Mouse (Mus musculus) hindbrain, embryonic 14.5 days (tissue): Measurements from ENCODE around the gene Tdgf1. TPM values are rescaled to one million over a fixed set of nuclear protein-coding genes. Genes with fewer than 3 reads are reported as not detected.
A peak's percentile ranks its signal among the peaks of the same experiment; 100 is the strongest.

Source experiments
- ATAC-seq: fragments of 200-750 bp; cut with Nextera tagmentation; 2 replicates; pipeline ENCODE4 v1.8.0; 2017; ENCODE audit warnings: moderate number of reproducible peaks, mild to moderate bottlenecking, moderate TSS enrichment, moderate library complexity; ENCODE audit not compliant: low FRiP score
- DNase-seq: peaks from one replicate; pipeline ENCODE4 v3.0.0-alpha.2; 2015; ENCODE audit warnings: low spot score
- H3K27ac ChIP-seq: fragments of 300-500 bp; sonication (generic); 2 replicates; pipeline ENCODE4 v1.5.1; 2014; ENCODE audit warnings: mild to moderate bottlenecking, moderate library complexity
- H3K27me3 ChIP-seq: fragments of 300-500 bp; sonication (generic); 2 replicates; pipeline ENCODE4 v1.6.1; 2014; ENCODE audit warnings: mild to moderate bottlenecking, low read length, mixed read lengths; ENCODE audit not compliant: control insufficient read depth, insufficient read depth
- H3K36me3 ChIP-seq: fragments of 300-500 bp; sonication (generic); replicated peaks from 2 replicates; pipeline ENCODE4 v1.6.1; 2014; ENCODE audit not compliant: control insufficient read depth, insufficient read depth
- H3K4me1 ChIP-seq: fragments of 300-500 bp; sonication (generic); replicated peaks from 2 replicates; pipeline ENCODE4 v1.6.1; 2014; ENCODE audit warnings: antibody characterized with exemption, low read length, mixed read lengths; ENCODE audit not compliant: control insufficient read depth, insufficient read depth
- H3K4me2 ChIP-seq: fragments of 300-500 bp; sonication (generic); replicated peaks from 2 replicates; pipeline ENCODE4 v1.6.1; 2014; ENCODE audit warnings: mild to moderate bottlenecking, moderate library complexity
- H3K4me3 ChIP-seq: fragments of 300-500 bp; sonication (generic); replicated peaks from 2 replicates; pipeline ENCODE4 v1.5.1; 2014; ENCODE audit warnings: mild to moderate bottlenecking, low read length
- H3K9ac ChIP-seq: fragments of 300-500 bp; sonication (generic); 2 replicates; pipeline ENCODE4 v1.6.1; 2014
- H3K9me3 ChIP-seq: fragments of 300-500 bp; sonication (generic); 2 replicates; pipeline ENCODE4 v1.6.1; 2016; ENCODE audit warnings: low read length; ENCODE audit not compliant: control insufficient read depth
- WGBS: fragments of 180-500 bp; shearing (Covaris S2); extraction: QIAGEN DNeasy Blood & Tissue Kit; methylation state at CpG from one replicate; pipeline ENCODE4 v1.1.7; 2014; 5-methylcytosine and 5-hydroxymethylcytosine counted together
- polyA plus RNA-seq: library from polyadenylated mRNA; unstranded; fragments of >200 nt; fragmentation: Nextera tagmentation; extraction: Ambion mirVana; gene quantifications from 2 replicates; pipeline ENCODE4 v1.2.1, GENCODE M21; 2014

The Tdgf1 gene
- polyA plus RNA-seq = 0.14 and 0.40 TPM in 2 replicates

- Histone ChIP-seq H3K4me2 (peak within 1 kb of the TSS; percentile 21), H3K27me3 (peaks cover 33% of the 10 kb centered on the region), H3K4me1 (peaks cover 4% of the 10 kb centered on the region; the same call in 1 of the 2 replicates), H3K36me3 (no peaks in the 10 kb centered on the region), H3K27ac (no peak within 1 kb of the TSS), H3K9me3 (no peaks in the 10 kb centered on the region), H3K9ac (no peak within 1 kb of the TSS), H3K4me3 (no peak within 1 kb of the TSS)
- WGBS = 15% methylated on average over 11 of the region's 11 CpGs
- no peak for DNase-seq
- no peak for ATAC-seq
Measured at GRCm38 (mm10) chr9:110945926-110946325, at the start of gene Tdgf1. TSS of gene Tdgf1 (minus strand) at chr9:110946158.

DNA sequence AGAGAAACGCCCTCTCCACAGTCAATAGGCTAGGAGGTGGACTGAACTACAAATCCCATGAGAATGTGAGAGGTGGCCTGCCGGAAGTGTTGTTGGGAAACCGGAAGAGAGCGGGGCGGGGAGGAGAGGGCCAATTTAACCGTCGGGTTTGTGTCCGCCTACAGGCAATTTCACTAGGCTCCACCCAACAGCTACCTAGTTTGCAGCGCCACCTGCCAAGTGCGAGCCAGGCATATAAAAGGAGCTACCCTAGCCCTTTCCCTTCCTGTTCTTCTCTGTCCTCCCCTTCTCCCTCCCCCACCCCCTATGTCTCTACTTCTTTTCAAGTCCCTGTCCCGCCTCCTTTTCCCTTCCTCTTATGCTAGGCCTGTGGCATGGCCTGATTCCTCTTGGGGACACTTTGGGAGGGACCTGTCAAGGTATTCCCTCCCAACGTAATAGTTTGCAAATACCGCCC lies 48.8 kb upstream of the Tdgf1 start:
- 9% methylated on average over 13 of the region's 13 CpGs for WGBS
- H3K9ac ChIP-seq = peak overlapping the region; percentile 36; the same call in 1 of the 2 replicates
- H3K27ac ChIP-seq = peak overlapping the region; percentile 66; the same call in 1 of the 2 replicates

DNA sequence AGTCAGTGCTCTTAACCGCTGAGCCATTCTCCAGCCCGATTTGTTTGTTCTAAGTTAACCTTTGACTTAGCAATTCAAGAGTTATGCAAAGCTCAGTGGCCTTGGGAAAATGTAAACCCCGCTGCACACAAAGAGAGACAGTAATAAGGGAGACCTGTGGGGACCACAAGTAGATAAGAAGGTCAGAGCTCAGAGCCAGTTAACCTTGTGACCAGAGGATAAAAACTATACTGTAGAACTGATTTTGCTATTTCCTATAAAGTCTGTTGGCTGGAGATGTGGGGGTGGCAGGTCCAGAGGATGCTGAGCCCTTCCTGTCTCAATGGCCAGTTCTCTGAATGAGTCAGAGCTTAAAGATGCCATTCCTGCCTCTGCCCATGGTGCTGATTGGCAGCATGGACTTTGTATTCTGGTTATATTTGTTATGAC lies 47.3 kb upstream of the Tdgf1 start:
- H3K4me3 ChIP-seq = no peak overlapping the region
- H3K36me3 ChIP-seq = no peaks in the 10 kb centered on the region
- no peaks in the 10 kb centered on the region for H3K27me3 ChIP-seq
- H3K4me2 ChIP-seq = no peak overlapping the region
- H3K9ac ChIP-seq = no peak overlapping the region
- H3K4me1 ChIP-seq = no peaks in the 10 kb centered on the region
- no peaks in the 10 kb centered on the region for H3K9me3 ChIP-seq
- WGBS = 46% methylated on average over 3 of the region's 3 CpGs
- no peak for ATAC-seq
- H3K27ac ChIP-seq = no peak overlapping the region
- DNase-seq = no peak

More for the DNA sequence above, 48.8 kb upstream of the Tdgf1 start:
- Histone ChIP-seq H3K27me3 (no peaks in the 10 kb centered on the region), H3K4me3 (peak overlapping the region; percentile 35), H3K4me2 (peak overlapping the region; percentile 51), H3K36me3 (no peaks in the 10 kb centered on the region), H3K9me3 (no peaks in the 10 kb centered on the region), H3K4me1 (no peaks in the 10 kb centered on the region)
- peak; percentile 83 for DNase-seq
- peak; percentile 84; the same call in 1 of the 2 replicates for ATAC-seq

DNA sequence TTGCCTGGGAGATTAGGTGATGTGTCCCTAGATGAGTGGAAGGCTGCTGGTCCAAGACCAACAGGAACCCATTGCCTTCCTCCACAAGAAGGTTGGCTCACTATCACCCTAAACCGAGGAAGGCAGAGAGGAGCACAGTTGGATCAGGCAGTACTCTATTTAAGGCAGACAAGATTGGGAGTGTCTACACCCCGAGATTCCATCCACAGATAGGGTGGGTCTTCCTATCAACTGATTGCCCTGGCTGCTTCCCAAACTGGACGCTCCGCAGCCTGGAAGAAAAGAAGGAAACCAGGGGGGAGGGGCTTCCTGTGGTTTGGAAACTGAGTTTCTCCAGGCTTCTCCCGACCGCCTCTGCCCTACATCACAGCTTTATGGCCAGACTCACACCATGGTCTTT lies 44.2 kb upstream of the Tdgf1 start, which contains the start of gene Rtp3:
TSS of gene Rtp3 (minus strand) at position 380 of the 400 bp plus-strand sequence.
- no peak for DNase-seq
- no peaks in the 10 kb centered on the region for H3K4me1 ChIP-seq
- H3K27me3 ChIP-seq = no peaks in the 10 kb centered on the region
- no peaks in the 10 kb centered on the region for H3K9me3 ChIP-seq
- no peaks in the 10 kb centered on the region for H3K36me3 ChIP-seq
- no peak within 1 kb of the TSS for H3K27ac ChIP-seq
- WGBS = 70% methylated on average over 6 of the region's 6 CpGs
- no peak for ATAC-seq
- H3K4me3 ChIP-seq = no peak within 1 kb of the TSS
- H3K4me2 ChIP-seq = no peak within 1 kb of the TSS
- H3K9ac ChIP-seq = no peak within 1 kb of the TSS

DNA sequence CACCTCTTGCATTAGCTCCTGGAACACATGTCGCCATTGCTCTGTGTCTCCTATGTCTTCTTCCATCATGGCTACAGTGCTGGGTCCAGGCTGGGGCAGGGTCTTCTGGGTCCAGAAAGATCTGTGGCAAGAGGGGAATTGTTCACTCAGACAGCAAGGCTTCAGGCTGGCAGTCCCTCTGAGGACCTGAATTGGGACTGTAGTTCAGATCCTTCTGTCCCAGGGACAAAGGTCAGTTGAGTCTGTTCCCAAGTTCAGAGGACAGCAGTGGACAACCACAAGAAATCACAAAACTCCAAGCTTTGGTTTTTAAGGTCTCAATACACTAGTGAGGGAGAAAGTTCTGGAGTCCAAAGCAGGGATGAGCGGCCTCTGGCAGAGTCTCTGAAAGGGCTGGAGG lies 43.6 kb upstream of the Tdgf1 start:
- no peak overlapping the region for H3K27ac ChIP-seq
- no peak overlapping the region for H3K4me3 ChIP-seq
- no peak overlapping the region for H3K4me2 ChIP-seq
- H3K27me3 ChIP-seq = no peaks in the 10 kb centered on the region
- DNase-seq (no peak), ATAC-seq (no peak)
- 88% methylated on average over 2 of the region's 2 CpGs for WGBS
- H3K4me1 ChIP-seq = no peaks in the 10 kb centered on the region
- H3K9me3 ChIP-seq = no peaks in the 10 kb centered on the region
- no peak overlapping the region for H3K9ac ChIP-seq
- H3K36me3 ChIP-seq = no peaks in the 10 kb centered on the region

DNA sequence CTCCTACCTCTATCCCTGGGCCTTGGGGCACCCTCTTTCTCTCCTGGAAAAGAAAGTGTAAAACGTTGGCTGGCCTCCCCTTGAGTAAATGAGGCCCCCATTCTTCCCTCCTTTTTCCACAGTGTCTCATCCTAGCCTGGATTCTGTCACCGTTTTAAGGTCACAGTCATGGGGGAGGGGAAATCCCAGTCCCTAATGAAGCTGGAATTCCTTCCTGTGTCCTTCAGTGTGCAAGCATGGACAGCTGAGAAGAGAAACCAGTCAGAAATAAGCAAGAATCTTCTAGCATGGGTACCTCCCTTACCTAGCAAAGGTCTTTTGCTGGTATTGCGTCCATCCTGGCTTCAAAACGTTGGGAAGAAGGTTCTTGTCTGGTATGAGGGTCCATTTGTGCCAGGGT lies 43.2 kb upstream of the Tdgf1 start:
- DNase-seq = no peak
- H3K4me1 ChIP-seq = no peaks in the 10 kb centered on the region
- H3K27me3 ChIP-seq = no peaks in the 10 kb centered on the region
- no peak overlapping the region for H3K4me2 ChIP-seq
- ATAC-seq = no peak
- no peak overlapping the region for H3K27ac ChIP-seq
- H3K9me3 ChIP-seq = no peaks in the 10 kb centered on the region
- no peak overlapping the region for H3K4me3 ChIP-seq
- WGBS = 60% methylated on average over 4 of the region's 4 CpGs
- no peak overlapping the region for H3K9ac ChIP-seq
- no peaks in the 10 kb centered on the region for H3K36me3 ChIP-seq

DNA sequence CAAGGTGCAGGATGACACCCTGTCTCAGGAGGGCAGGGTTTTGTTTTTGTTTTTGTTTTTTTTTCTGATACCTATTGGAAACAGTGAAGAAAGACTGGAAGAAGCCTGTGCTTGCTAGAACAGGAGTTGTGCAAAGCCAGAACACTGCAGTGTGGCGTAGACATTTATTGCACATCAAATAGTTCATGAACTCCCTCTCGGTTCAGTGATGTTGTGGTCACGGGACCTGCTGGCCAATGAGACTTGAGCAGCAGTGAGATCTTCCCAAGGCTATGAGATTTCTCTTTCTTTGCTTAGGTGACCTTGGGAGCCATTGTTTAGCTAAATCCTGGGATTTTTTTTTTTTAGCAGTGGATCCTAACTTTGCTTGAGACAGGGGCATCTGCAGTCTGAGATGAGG lies 42.1 kb upstream of the Tdgf1 start:
- no peak overlapping the region for H3K4me3 ChIP-seq
- no peaks in the 10 kb centered on the region for H3K4me1 ChIP-seq
- no peaks in the 10 kb centered on the region for H3K36me3 ChIP-seq
- no peak for ATAC-seq
- no peaks in the 10 kb centered on the region for H3K9me3 ChIP-seq
- H3K27me3 ChIP-seq = no peaks in the 10 kb centered on the region
- DNase-seq = no peak
- H3K9ac ChIP-seq = no peak overlapping the region
- WGBS = 93% methylated on average over 3 of the region's 3 CpGs
- no peak overlapping the region for H3K4me2 ChIP-seq
- no peak overlapping the region for H3K27ac ChIP-seq

- Histone ChIP-seq H3K27me3 (no peaks in the 10 kb centered on the region), H3K4me3 (no peak overlapping the region), H3K9me3 (no peaks in the 10 kb centered on the region), H3K27ac (no peak overlapping the region), H3K36me3 (no peaks in the 10 kb centered on the region), H3K4me1 (no peaks in the 10 kb centered on the region), H3K9ac (no peak overlapping the region), H3K4me2 (no peak overlapping the region)
- WGBS = 85% methylated on average over 4 of the region's 4 CpGs
- no peak for DNase-seq
- ATAC-seq = no peak
Measured at GRCm38 (mm10) chr9:110987331-110987730, 41.4 kb upstream of the Tdgf1 start.

GRCm38 (mm10) chr9:110985951-110986350 lies 40.0 kb upstream of the Tdgf1 start:
- DNase-seq = no peak
- Histone ChIP-seq H3K9ac (no peak overlapping the region), H3K27ac (no peak overlapping the region), H3K4me3 (no peak overlapping the region), H3K4me2 (no peak overlapping the region), H3K9me3 (no peaks in the 10 kb centered on the region), H3K4me1 (no peaks in the 10 kb centered on the region), H3K36me3 (no peaks in the 10 kb centered on the region), H3K27me3 (no peaks in the 10 kb centered on the region)
- ATAC-seq = no peak
- WGBS = 90% methylated on average over 8 of the region's 8 CpGs

DNA sequence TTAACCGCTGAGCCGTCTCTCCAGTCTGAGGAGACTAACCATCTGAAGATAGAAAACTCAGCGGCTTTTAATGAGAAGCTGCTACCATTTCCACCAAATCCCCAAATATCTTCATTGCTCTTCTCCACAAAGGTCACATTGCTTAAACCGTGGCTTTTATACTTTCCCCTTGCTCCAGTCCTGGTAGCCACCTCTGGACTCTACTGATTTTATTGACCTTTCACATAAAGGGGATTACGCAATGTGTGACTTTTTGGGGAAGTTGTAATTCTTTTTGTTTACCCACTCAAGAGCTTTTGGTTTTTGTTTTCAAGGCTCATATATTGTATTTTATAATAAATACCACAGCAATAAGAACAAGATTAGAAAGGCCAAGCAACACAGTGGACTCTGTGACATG lies 39.6 kb upstream of the Tdgf1 start:
- WGBS = 94% methylated on average over 5 of the region's 5 CpGs
- ATAC-seq (no peak), DNase-seq (no peak)
- Histone ChIP-seq H3K4me1 (no peaks in the 10 kb centered on the region), H3K27ac (no peak overlapping the region), H3K9me3 (no peaks in the 10 kb centered on the region), H3K36me3 (no peaks in the 10 kb centered on the region), H3K27me3 (no peaks in the 10 kb centered on the region), H3K4me3 (no peak overlapping the region), H3K4me2 (no peak overlapping the region), H3K9ac (no peak overlapping the region)
